Mouse (Mus musculus) kidney, adult 18-20 months (tissue): ENCODE results near the gene Pde1b.

Source experiments
- DNase-seq: peaks from one replicate; pipeline ENCODE4 v3.0.0; 2021

The Pde1b gene

GRCm38 (mm10) chr15:103502435-103503250 is at the start of gene Pde1b:
Gene Pde1b, plus strand, starts transcription at chr15:103503034.
- peak; percentile 42 for DNase-seq

- DNase-seq, result no peak
Observed at GRCm38 (mm10) chr15:103453551-103454218, 49.1 kb upstream of the Pde1b start, which contains the start of gene Nckap1l. Gene Nckap1l, plus strand, starts transcription at chr15:103453794.

- DNase-seq, result no peak
Observed at GRCm38 (mm10) chr15:103454449-103454848, 48.4 kb upstream of the Pde1b start.

- DNase-seq, result no peak
Observed at GRCm38 (mm10) chr15:103462539-103463261, 40.1 kb upstream of the Pde1b start.

- DNase-seq, result no peak
Observed at GRCm38 (mm10) chr15:103471488-103472194, 31.2 kb upstream of the Pde1b start.

GRCm38 (mm10) chr15:103472265-103472664 is 30.6 kb upstream of the Pde1b start:
- DNase-seq, result no peak

GRCm38 (mm10) chr15:103473182-103473581 is 29.7 kb upstream of the Pde1b start:
- DNase-seq, result no peak

- DNase-seq, result no peak
Observed at GRCm38 (mm10) chr15:103473769-103474168, 29.1 kb upstream of the Pde1b start.

GRCm38 (mm10) chr15:103479080-103479606 is 23.7 kb upstream of the Pde1b start:
- no peak for DNase-seq

- no peak for DNase-seq
Observed at GRCm38 (mm10) chr15:103480129-103480528, 22.7 kb upstream of the Pde1b start.

- no peak for DNase-seq
Observed at GRCm38 (mm10) chr15:103482488-103482887, 20.3 kb upstream of the Pde1b start.

GRCm38 (mm10) chr15:103484490-103484889 is 18.3 kb upstream of the Pde1b start:
- no peak for DNase-seq

GRCm38 (mm10) chr15:103485106-103485505 is 17.7 kb upstream of the Pde1b start:
- no peak for DNase-seq

- DNase-seq, result no peak
Observed at GRCm38 (mm10) chr15:103486658-103487057, 16.2 kb upstream of the Pde1b start.

GRCm38 (mm10) chr15:103488336-103488735 is 14.5 kb upstream of the Pde1b start:
- no peak for DNase-seq

- DNase-seq, result no peak
Observed at GRCm38 (mm10) chr15:103496204-103497140, 6.4 kb upstream of the Pde1b start.

GRCm38 (mm10) chr15:103498157-103498556 is 4.7 kb upstream of the Pde1b start:
- DNase-seq, result no peak

- DNase-seq, result no peak
Observed at GRCm38 (mm10) chr15:103500723-103501122, 2.1 kb upstream of the Pde1b start.

GRCm38 (mm10) chr15:103501186-103501585 is 1.6 kb upstream of the Pde1b start:
- DNase-seq, result no peak

GRCm38 (mm10) chr15:103503251-103503600 is 392 bp downstream of the Pde1b start:
- DNase-seq, result peak; percentile 14

GRCm38 (mm10) chr15:103503660-103504059 is 826 bp downstream of the Pde1b start:
- no peak for DNase-seq
